Comparison of ENCODE assay signal across 8 mouse cellular contexts in genomic region chr5:24983539-24983938, GRCm38 (mm10).
DNase-seq lines count a peak whose midpoint lies in the region; ATAC-seq lines count a peak whose summit lies in the region.

No protein-coding gene starts in this region.

- H3K9me3 ChIP-seq in hindbrain, embryonic 10.5 days: no peaks in the 10 kb centered on the region
- H3K9me3 ChIP-seq in hindbrain, embryonic 16.5 days (ENCODE audit: control insufficient read depth, low read length): no peaks in the 10 kb centered on the region
- no peaks in the 10 kb centered on the region for H3K9me3 ChIP-seq in midbrain, embryonic 14.5 days (ENCODE audit: control insufficient read depth, low read length)

- H3K36me3 ChIP-seq in hindbrain, embryonic 10.5 days: no peaks in the 10 kb centered on the region
- H3K36me3 ChIP-seq in hindbrain, embryonic 16.5 days (ENCODE audit: control insufficient read depth, insufficient read depth, low read length): no peaks in the 10 kb centered on the region
- H3K36me3 ChIP-seq in midbrain, embryonic 14.5 days (ENCODE audit: control insufficient read depth, insufficient read depth, low read length): no peaks in the 10 kb centered on the region

- DNase-seq in hindbrain, embryonic 10.5 days (ENCODE audit: low spot score): peak; percentile 69
- peak; percentile 62 for DNase-seq in CD4-positive, CD25-positive, alpha-beta regulatory T cell, adult 2 months (ENCODE audit: low read depth, low spot score)
- peak; percentile 64 for DNase-seq in cerebellum, adult 11-12 months
- peak; percentile 32 to 38 for DNase-seq in left cerebral cortex, postnatal 14 days (ENCODE audit: low spot score in 2 of 2)
- DNase-seq in midbrain, embryonic 14.5 days: peak; percentile 74
- DNase-seq in thymus, postnatal 36 days: peak; percentile 64 to 69

- H3K27me3 ChIP-seq in hindbrain, embryonic 10.5 days (ENCODE audit: insufficient read depth, poor library complexity, severe bottlenecking): no peaks in the 10 kb centered on the region
- H3K27me3 ChIP-seq in hindbrain, embryonic 16.5 days (replicated peaks; ENCODE audit: control insufficient read depth, insufficient read depth, low read length): no peaks in the 10 kb centered on the region
- no peaks in the 10 kb centered on the region for H3K27me3 ChIP-seq in midbrain, embryonic 14.5 days (ENCODE audit: control insufficient read depth, insufficient read depth, low read length)

- no peak for ATAC-seq in hindbrain, embryonic 16.5 days
- peak; percentile 91 for ATAC-seq in granulocyte monocyte progenitor cell, adult 5-6 weeks (replicated peaks; ENCODE audit: poor library complexity, severe bottlenecking)
- ATAC-seq in midbrain, embryonic 14.5 days (ENCODE audit: low FRiP score, low TSS enrichment): no peak; the same call in 1 of the 2 replicates

- 14% methylated on average over 3 of the region's 3 CpGs for WGBS in hindbrain, embryonic 10.5 days
- 9% methylated on average over 3 of the region's 3 CpGs for WGBS in hindbrain, embryonic 16.5 days
- 11% methylated on average over 3 of the region's 3 CpGs for WGBS in midbrain, embryonic 14.5 days

- H3K4me2 ChIP-seq in hindbrain, embryonic 16.5 days (ENCODE audit: low read length): no peak overlapping the region
- no peak overlapping the region for H3K4me2 ChIP-seq in midbrain, embryonic 14.5 days (ENCODE audit: low read length)

- H3K9ac ChIP-seq in hindbrain, embryonic 16.5 days (ENCODE audit: low read depth, low read length): no peak overlapping the region
- no peak overlapping the region for H3K9ac ChIP-seq in midbrain, embryonic 14.5 days (replicated peaks; ENCODE audit: low read length)

- H3K27ac ChIP-seq in hindbrain, embryonic 10.5 days: no peak overlapping the region
- H3K27ac ChIP-seq in hindbrain, embryonic 16.5 days (ENCODE audit: low read depth, low read length): no peak overlapping the region
- no peak overlapping the region for H3K27ac ChIP-seq in midbrain, embryonic 14.5 days (replicated peaks; ENCODE audit: low read depth, low read length)

- peaks cover 67% of the 10 kb centered on the region for H3K4me1 ChIP-seq in hindbrain, embryonic 10.5 days (replicated peaks)
- peaks cover 18% of the 10 kb centered on the region for H3K4me1 ChIP-seq in hindbrain, embryonic 16.5 days (ENCODE audit: control insufficient read depth, insufficient read depth, low read depth, low read length)
- peaks cover 18% of the 10 kb centered on the region for H3K4me1 ChIP-seq in midbrain, embryonic 14.5 days (ENCODE audit: control insufficient read depth, insufficient read depth, low read length)

- no peak overlapping the region for H3K4me3 ChIP-seq in hindbrain, embryonic 10.5 days
- H3K4me3 ChIP-seq in hindbrain, embryonic 16.5 days (ENCODE audit: low read length): no peak overlapping the region
- no peak overlapping the region for H3K4me3 ChIP-seq in midbrain, embryonic 14.5 days (replicated peaks; ENCODE audit: low read depth, low read length)

- intact Hi-C loops in left cerebral cortex, postnatal 14 days (cut with DNase I): no loop called here
